Mouse (Mus musculus) brain, adult 2 months (tissue): ENCODE results near the gene Ccer2.

Experiments used
- DNase-seq: peaks from one replicate; pipeline ENCODE4 v3.0.0; 2011; ENCODE audit warnings: low read depth, low spot score

The Ccer2 gene

DNA sequence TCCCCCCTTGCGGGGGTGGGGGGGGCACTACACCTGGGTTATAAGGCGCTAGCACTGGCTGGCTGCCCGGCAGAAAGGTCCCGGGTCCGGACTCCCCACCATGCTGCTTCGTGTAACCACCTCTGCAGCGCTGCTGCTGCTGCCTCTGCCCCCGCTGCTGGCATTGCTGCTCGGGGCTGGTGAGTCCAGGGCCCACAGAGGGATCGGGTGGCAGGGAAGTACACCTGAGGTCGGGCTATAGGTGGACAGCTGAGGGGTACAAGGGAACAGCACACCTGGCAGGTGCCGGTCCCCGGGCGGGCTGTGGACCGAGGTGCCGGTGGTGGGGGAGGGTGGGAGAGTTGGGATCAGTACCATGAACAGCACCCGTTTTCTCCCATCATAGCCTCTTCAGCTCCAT lies at the start of gene Ccer2:
Gene Ccer2 (plus strand): TSS at position 96 of the 400 bp plus-strand sequence.
- DNase-seq: no peak

GRCm38 (mm10) chr7:28709454-28709853 lies 46.5 kb upstream of the Ccer2 start:
- DNase-seq: no peak

- DNase-seq: no peak
These were observed 45.0 kb upstream of the Ccer2 start for GRCm38 (mm10) chr7:28710962-28711361.

DNA sequence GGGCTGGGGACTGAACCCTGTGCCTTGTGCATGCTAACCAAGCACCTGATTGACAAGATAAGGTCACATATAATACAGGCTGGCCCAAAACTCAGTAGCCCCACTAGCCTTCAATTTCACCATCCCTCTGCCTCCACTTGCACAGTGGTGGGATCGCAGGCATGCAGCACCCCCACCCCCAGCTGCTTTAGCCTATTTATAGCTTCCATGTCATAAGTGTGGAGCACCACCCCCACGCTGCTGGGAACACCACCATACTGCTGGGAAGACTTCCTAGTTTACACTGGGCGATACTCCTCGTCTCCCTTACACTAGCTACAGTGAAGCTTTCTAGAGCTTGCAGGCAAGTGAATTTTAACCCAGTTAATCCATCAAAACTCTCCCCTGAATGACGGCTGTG lies 41.3 kb upstream of the Ccer2 start:
- peak; percentile 71 for DNase-seq

DNA sequence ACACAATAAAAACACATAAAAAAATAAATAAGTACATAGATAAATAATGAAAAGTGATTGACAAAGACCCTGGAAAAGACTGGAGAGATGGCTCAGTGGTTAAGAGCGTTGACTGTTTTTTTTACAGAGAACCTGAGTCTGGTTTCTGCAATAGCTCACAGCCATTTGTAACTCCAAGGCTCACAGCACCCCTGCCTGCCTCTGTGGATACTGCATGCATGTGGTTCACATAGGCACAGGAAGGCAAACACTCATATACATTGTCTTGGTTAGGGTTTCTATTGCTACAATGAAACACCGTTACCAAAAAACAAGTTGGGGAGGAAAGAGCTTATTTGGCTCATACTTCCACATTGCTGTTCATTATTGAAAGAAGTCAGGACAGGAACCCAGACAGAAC lies 40.4 kb upstream of the Ccer2 start:
- DNase-seq: no peak

DNA sequence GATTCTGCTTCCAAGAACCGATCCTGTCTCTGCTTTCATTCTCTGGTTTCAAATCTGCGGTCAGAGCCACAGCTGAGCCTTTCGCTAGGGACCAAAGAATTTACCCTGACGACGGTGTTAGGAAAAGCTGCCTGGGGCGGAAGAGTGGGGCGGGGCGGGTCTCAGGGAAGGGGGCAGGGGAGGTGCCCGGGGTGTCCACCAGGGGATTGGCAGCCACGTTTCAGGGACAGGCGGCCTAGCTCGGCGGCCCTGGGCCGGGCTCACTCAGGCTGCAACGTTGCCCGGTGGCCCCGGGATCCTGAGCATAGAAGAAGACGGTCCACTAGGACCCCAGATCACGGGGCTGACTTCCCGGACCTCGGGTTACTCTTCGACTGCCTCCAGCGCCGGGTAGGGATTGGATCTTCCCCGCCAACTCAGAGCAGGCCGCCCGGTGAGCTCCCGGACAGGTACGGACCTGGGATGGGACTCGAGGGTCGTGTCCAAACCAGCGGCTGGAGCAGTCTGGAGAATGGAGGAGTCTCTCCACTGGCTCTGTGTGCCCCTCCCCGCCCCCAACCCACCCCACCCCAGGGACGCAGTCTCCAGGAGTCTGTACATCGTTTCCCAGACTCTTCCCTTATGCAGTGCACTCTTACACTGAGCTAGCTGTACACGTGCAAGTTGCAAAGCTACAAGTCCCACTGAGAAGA lies 39.2 kb upstream of the Ccer2 start, which contains the start of gene Fbxo17:
Gene Fbxo17 (plus strand): TSS at position 215 of the 692 bp plus-strand sequence.
- peak; percentile 62 for DNase-seq

DNA sequence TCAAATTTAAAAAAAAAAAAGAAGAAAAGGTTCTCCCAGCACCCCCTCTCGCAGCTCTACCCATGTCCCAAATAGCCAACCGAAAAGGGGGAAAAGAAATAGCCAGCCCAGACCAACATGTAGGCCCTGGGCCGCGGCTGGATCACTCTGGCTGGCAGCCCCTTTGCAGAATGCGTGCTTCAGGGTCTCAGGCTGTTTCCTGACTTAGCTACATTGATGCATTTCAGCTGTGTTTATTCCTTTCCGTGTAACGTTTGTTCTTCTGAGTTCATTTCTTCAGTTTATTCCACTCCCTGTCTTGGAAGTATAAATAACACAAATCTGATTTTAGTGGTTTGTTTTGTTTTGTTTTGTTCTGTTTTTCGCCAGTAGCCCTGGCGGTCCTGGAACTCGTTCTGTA lies 38.2 kb upstream of the Ccer2 start:
- DNase-seq: no peak

DNA sequence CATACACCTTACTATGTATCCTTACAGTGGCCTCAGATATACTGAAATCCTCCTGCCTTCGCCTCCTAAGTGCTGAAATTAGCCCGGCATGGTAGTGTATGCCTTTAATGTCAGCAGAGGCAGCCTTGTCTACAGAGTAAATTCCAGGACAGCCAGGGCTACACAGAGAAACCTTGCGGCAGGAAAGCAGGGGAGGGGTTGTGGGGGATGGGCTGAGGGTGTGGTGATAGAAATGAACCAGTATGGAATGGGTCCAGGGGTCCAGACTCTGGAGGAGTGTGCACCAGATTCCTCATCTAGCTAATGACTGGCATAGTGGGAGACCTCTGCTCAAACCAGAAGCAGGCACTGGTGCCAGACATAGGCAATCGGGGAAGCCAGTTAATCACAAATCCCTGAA lies 36.8 kb upstream of the Ccer2 start:
- no peak for DNase-seq

DNA sequence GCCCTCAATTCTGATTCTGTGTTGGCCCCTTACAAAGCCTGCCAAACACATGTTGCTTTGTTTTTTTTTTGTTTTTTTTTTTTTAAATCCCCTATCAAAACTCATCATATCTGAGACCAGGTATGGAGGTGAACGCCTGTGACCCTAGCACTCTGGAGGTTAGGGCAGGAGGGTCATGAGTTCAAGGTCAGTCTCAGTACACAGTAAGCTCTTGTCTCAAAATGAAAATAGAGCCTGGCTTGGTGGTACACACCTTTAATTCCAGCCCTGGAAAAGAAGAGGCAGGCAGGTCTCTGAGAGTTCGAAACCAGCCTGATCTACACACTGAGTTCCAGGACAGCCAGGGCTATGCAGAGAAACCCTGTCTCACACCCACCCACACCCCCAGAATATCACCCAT lies 36.3 kb upstream of the Ccer2 start:
- DNase-seq: no peak

DNA sequence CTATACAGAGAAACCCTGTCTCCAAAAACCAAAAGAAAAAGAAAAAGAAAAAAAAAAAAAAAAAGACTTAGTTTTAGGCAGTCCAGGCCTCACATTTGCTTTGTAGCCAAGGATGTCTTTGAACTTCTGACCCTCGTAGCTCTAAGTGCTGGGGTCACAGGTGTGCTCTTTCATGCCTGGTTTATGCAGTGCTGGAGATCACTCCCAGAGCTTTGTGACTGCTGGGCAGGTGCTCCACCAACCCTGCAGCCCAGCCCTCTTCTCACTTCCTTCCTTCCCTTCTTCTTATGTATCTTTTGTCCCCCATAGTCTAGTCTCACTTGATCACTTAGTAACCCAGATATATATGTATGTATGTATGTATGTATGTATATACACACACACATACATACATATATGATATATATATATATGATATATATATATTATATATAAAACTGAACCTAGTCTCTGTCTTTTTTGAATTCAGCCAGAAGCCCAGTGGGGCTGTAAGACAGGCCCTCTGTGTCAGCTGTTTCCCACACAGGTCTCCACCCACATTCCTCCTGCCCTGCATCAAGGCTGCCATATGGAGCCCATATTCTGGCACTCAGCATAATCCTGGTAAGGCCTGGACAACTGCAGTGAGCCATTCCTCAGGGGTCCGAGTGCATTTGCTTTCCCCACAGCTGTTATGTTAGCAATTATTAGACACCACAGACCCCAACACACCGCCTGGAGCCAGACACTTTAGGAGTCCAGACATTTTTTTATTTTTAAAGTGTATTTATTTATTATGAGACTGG lies 35.0 kb upstream of the Ccer2 start:
- DNase-seq: peak; percentile 31

- no peak for DNase-seq
These were observed 33.9 kb upstream of the Ccer2 start for GRCm38 (mm10) chr7:28722079-28722478.

GRCm38 (mm10) chr7:28724613-28725012 lies 31.4 kb upstream of the Ccer2 start:
- DNase-seq: no peak

DNA sequence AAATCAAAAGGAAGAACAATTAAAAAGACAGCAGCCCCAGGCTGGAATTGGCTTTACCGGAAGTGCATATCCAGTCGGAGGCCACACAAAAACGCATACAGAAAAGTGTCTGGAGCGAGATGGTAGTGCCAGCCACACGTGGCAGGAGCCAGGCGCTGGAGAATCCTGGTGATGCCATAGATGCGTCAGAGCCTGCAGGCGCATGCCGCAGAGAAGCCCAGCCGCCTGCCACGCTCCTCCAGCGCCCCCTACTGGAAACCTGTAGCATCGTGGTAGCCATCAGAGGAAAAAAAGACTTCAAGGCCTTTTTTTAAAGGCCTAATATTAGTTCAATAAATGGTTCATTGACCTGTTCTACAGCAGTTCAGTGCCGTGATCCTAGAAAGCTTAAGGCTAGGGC lies 29.4 kb upstream of the Ccer2 start:
- DNase-seq: peak; percentile 95

- DNase-seq: peak; percentile 79
These were observed 28.2 kb upstream of the Ccer2 start for GRCm38 (mm10) chr7:28727649-28728340.

- DNase-seq: peak; percentile 79
These were observed 23.4 kb upstream of the Ccer2 start for GRCm38 (mm10) chr7:28732341-28733142.

GRCm38 (mm10) chr7:28733211-28733610 lies 22.8 kb upstream of the Ccer2 start:
- DNase-seq: no peak

DNA sequence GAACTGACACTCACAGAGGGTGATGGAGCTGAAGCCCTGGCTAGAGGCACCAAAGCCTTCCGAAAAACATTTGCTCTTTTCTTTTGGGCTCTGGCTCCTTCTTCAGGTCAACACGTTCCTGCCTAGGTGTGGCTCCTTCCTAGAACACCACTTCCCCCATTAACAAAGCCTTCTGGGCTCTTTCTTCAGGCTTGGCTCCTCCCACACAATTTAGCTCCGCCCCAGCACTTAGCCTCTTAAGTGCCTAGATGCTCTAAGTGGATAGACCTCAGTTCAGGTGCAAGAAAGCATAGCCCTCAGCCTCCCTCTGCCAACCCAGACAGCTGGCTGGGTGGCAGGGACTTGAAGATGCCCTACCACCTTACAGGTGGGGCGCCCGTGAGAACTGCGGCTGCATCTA lies 20.3 kb upstream of the Ccer2 start:
- no peak for DNase-seq

GRCm38 (mm10) chr7:28739829-28740228 lies 16.1 kb upstream of the Ccer2 start:
- DNase-seq: no peak

GRCm38 (mm10) chr7:28740949-28741348 lies 15.0 kb upstream of the Ccer2 start:
- no peak for DNase-seq

DNA sequence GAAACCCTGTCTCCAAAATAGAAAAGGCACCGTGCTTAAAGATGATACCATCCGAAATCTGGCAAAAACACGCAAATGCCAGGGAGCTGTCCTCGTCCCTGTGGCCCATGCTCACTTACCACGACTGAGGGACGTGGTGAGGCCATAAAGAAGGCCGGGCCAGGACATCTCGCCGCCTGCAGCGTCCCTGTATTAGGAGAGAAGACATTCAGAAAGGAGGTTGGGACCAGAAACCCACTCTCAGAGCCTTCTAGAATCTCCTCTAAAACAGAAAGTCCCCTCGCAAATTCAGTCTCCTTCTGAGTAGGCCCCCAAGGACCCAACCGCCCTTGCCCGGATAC lies 14.6 kb upstream of the Ccer2 start:
- peak; percentile 9 for DNase-seq

- peak; percentile 99 for DNase-seq
These were observed 14.1 kb upstream of the Ccer2 start, which contains the start of the genes Mrps12 and Sars2 for GRCm38 (mm10) chr7:28741709-28742438. Gene Mrps12 (minus strand): TSS chr7:28741820. Gene Sars2 (plus strand): TSS chr7:28741992.
